Mouse (Mus musculus) gastrocnemius, postnatal 36 days (tissue): ENCODE measurements around the gene Pdpr. TPM values are rescaled to one million over a fixed set of nuclear protein-coding genes. Genes with fewer than 3 reads are reported as not detected.

ENCODE experiments used
- total RNA-seq, 2 experiments: library from RNA; stranded (reverse); gene quantifications; 2 replicates each; pipeline ENCODE4 v1.2.3; 2021

The Pdpr gene
- total RNA-seq, 2 experiments from 2014 or later: 101 to 105 TPM

Other genes with a start within 250 kb of the Pdpr start
- gene Cog4, start 248.0 kb upstream of the Pdpr start, total RNA-seq: 10 to 100 TPM; 57.2 to 59.1 TPM
- 10 to 100 TPM; 16.5 to 18.5 TPM for gene Sf3b3, start 247.8 kb upstream of the Pdpr start, total RNA-seq
- 1 to 10 TPM; 3.2 to 3.8 TPM for gene Fuk, start 192.1 kb upstream of the Pdpr start, total RNA-seq
- gene St3gal2, start 174.7 kb upstream of the Pdpr start, total RNA-seq: 10 to 100 TPM; 47.1 to 48.8 TPM
- 10 to 100 TPM; 23.2 to 28.6 TPM for gene Ddx19a, start 96.8 kb upstream of the Pdpr start, total RNA-seq
- 10 to 100 TPM; 11.0 to 12.2 TPM for gene Ddx19b, start 62.9 kb upstream of the Pdpr start, total RNA-seq
- 10 to 100 TPM; 41.0 to 41.4 TPM for gene Aars, start 61.5 kb upstream of the Pdpr start, total RNA-seq
- not detected for gene Exosc6, start 38.3 kb upstream of the Pdpr start, total RNA-seq
- gene Clec18a, start 2.2 kb upstream of the Pdpr start, total RNA-seq: under 1 TPM; 0.12 to 0.69 TPM
- 10 to 100 TPM; 33.4 to 34.0 TPM for gene Glg1, start 164.6 kb downstream of the Pdpr start, total RNA-seq
- gene Rfwd3, start 205.6 kb downstream of the Pdpr start, total RNA-seq: 1 to 10 TPM; 3.4 to 4.9 TPM
- under 1 TPM; 0.44 to 0.92 TPM for gene Mlkl, start 243.5 kb downstream of the Pdpr start, total RNA-seq